Mouse (Mus musculus) ES-Bruce4 (cell line): Measurements from ENCODE around the gene Cacnb3. TPM values are rescaled to one million over a fixed set of nuclear protein-coding genes. Genes with fewer than 3 reads are reported as not detected.
A peak's percentile ranks its signal among the peaks of the same experiment; 100 is the strongest.

Experiments used
- H3K27ac ChIP-seq: 2 replicates; pipeline ENCODE4 v1.5.1; 2012; ENCODE audit warnings: low read length, inconsistent platforms; ENCODE audit not compliant: insufficient read depth
- H3K27me3 ChIP-seq: 2 replicates; pipeline ENCODE4 v1.6.1; 2012; ENCODE audit warnings: mild to moderate bottlenecking, low read length, inconsistent platforms; ENCODE audit not compliant: control insufficient read depth, poor library complexity, insufficient read depth, severe bottlenecking
- H3K36me3 ChIP-seq: 2 replicates; pipeline ENCODE4 v1.6.1; 2012; ENCODE audit warnings: inconsistent platforms, mild to moderate bottlenecking, low read length, moderate library complexity; ENCODE audit not compliant: control insufficient read depth, poor library complexity, insufficient read depth, severe bottlenecking
- H3K4me1 ChIP-seq: one replicate; pipeline ENCODE4 v1.8.1; 2011; ENCODE audit warnings: low read length; ENCODE audit not compliant: control insufficient read depth, insufficient read depth
- H3K4me3 ChIP-seq: 2 replicates; pipeline ENCODE4 v1.5.1; 2011; ENCODE audit warnings: low read depth, mild to moderate bottlenecking, low read length
- H3K9ac ChIP-seq: 2 replicates; pipeline ENCODE4 v1.6.1; 2012; ENCODE audit warnings: low read depth, mild to moderate bottlenecking, inconsistent platforms; ENCODE audit not compliant: poor library complexity, severe bottlenecking
- H3K9me3 ChIP-seq: replicated peaks from 2 replicates; pipeline ENCODE4 v1.6.1; 2012; ENCODE audit warnings: mild to moderate bottlenecking, low read length, inconsistent platforms; ENCODE audit not compliant: control insufficient read depth, poor library complexity, insufficient read depth, severe bottlenecking
- CTCF ChIP-seq: IDR thresholded peaks from one replicate; pipeline ENCODE4 v1.8.1; 2011; ENCODE audit warnings: low read depth, low read length
- EP300 ChIP-seq: IDR thresholded peaks from 2 replicates; pipeline ENCODE4 v1.6.1; 2011; ENCODE audit warnings: low read depth, low read length; ENCODE audit not compliant: insufficient read depth
- POLR2A ChIP-seq: IDR thresholded peaks from one replicate; pipeline ENCODE4 v1.8.1; 2011; ENCODE audit warnings: low read length; ENCODE audit not compliant: insufficient read depth
- polyA plus RNA-seq: library from polyadenylated mRNA; stranded (reverse); fragments of >200 nt; gene quantifications from 2 replicates; pipeline ENCODE4 v1.2.4, GENCODE M21; 2011; ENCODE audit warnings: low read depth; ENCODE audit not compliant: missing spikeins, insufficient read depth, insufficient read length

Gene Cacnb3
- polyA plus RNA-seq, 1 experiment: 16.8 TPM

GRCm38 (mm10) chr15:98647308-98647707, 16.7 kb downstream of the Cacnb3 start:
- Histone ChIP-seq H3K27me3 (no peaks in the 10 kb centered on the region), H3K4me3 (no peak overlapping the region), H3K9me3 (no peaks in the 10 kb centered on the region), H3K36me3 (peaks cover 52% of the 10 kb centered on the region), H3K27ac (no peak overlapping the region), H3K4me1 (no peaks in the 10 kb centered on the region), H3K9ac (no peak overlapping the region)
- TF ChIP-seq POLR2A (no peak), CTCF (no peak), EP300 (no peak)

DNA sequence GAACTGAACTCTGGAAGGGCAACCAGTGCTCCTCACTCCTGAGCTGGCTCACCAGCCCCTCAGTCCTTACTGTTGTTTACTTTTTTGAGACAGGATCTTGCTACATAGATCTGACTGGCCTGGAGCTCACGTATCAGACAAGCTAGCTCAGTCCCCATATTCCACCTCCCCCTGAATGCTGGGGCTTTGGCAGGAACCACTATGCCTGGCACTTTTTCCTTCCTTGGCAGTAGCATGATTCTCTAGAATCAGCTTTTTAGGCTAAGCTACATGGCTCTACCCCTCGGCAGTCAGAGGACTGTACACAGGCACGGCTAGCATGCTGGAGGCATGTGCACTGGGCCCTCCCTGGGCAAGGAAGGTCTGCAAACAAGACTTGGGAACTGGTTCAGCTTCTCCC, 17.4 kb downstream of the Cacnb3 start:
- Histone ChIP-seq H3K27me3 (no peaks in the 10 kb centered on the region), H3K36me3 (peaks cover 57% of the 10 kb centered on the region), H3K4me3 (no peak overlapping the region), H3K9ac (no peak overlapping the region), H3K27ac (no peak overlapping the region), H3K9me3 (no peaks in the 10 kb centered on the region), H3K4me1 (no peaks in the 10 kb centered on the region)
- no peak for TF ChIP-seq CTCF
- TF ChIP-seq POLR2A: no peak
- no peak for TF ChIP-seq EP300

- TF ChIP-seq EP300 (no peak), POLR2A (no peak), CTCF (no peak)
- peaks cover 60% of the 10 kb centered on the region for H3K36me3 ChIP-seq
- H3K27me3 ChIP-seq: no peaks in the 10 kb centered on the region
- no peak overlapping the region for H3K9ac ChIP-seq
- no peak overlapping the region for H3K4me3 ChIP-seq
- no peaks in the 10 kb centered on the region for H3K9me3 ChIP-seq
- H3K27ac ChIP-seq: no peak overlapping the region
- no peaks in the 10 kb centered on the region for H3K4me1 ChIP-seq
These were observed 20.8 kb downstream of the Cacnb3 start for GRCm38 (mm10) chr15:98651431-98651830.

DNA sequence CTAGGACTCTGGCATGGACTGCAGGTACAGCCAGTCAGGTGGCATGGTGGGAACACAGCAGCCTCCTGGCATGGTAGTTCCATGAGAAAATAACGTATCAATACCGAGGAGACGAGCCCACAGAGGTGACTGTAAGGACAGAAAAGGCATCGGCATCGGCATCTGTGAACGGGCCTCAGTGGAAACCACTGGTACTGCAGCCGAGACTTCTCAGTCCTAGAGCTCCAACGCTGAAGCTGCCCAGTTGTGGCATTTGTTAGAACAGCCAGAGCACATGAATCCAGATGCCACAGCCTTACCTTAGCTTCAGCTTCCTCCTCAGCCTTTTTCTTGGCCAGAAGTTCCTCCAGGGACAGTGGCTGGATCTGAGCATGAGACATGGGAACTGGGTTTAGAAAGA, 21.5 kb downstream of the Cacnb3 start:
- Histone ChIP-seq H3K4me3 (no peak overlapping the region), H3K36me3 (peaks cover 54% of the 10 kb centered on the region), H3K9ac (no peak overlapping the region)

GRCm38 (mm10) chr15:98656982-98657751, 26.5 kb downstream of the Cacnb3 start:
- no peaks in the 10 kb centered on the region for H3K9me3 ChIP-seq
- H3K27ac ChIP-seq: no peak overlapping the region
- H3K27me3 ChIP-seq: no peaks in the 10 kb centered on the region
- no peak overlapping the region for H3K4me3 ChIP-seq
- no peaks in the 10 kb centered on the region for H3K4me1 ChIP-seq
- TF ChIP-seq EP300 (no peak), POLR2A (no peak), CTCF (peak; percentile 47)
- H3K9ac ChIP-seq: no peak overlapping the region
- peaks cover 23% of the 10 kb centered on the region for H3K36me3 ChIP-seq

More for the DNA sequence above, 21.5 kb downstream of the Cacnb3 start:
- H3K27ac ChIP-seq: no peak overlapping the region
- H3K9me3 ChIP-seq: no peaks in the 10 kb centered on the region
- H3K4me1 ChIP-seq: no peaks in the 10 kb centered on the region
- no peaks in the 10 kb centered on the region for H3K27me3 ChIP-seq
- TF ChIP-seq EP300: no peak
- no peak for TF ChIP-seq POLR2A

DNA sequence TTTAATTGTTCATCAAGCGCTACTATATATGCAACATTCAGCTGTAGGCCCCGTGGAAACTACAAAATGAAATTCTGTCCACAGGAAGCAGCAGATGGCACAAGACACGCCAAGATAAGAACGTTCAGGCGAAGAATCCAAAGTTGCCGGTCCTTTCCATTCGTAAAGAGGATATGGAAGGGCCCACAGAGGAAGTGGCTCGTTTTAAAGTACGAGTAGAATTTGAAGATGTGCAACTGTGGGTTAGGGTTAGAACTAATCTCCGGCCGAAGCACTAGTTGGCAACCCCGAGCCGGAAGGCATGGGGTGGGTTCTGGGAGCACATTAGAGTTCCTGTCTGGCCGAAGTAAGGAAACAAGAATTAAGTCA, 31.5 kb downstream of the Cacnb3 start:
- H3K4me3 ChIP-seq: peak overlapping the region; percentile 96
- no peak overlapping the region for H3K27ac ChIP-seq
- H3K27me3 ChIP-seq: no peaks in the 10 kb centered on the region
- peaks cover 4% of the 10 kb centered on the region; the same call in 1 of the 2 replicates for H3K36me3 ChIP-seq
- H3K4me1 ChIP-seq: no peaks in the 10 kb centered on the region
- TF ChIP-seq POLR2A: no peak
- no peak for TF ChIP-seq EP300
- no peak for TF ChIP-seq CTCF
- peak overlapping the region; percentile 93 for H3K9ac ChIP-seq
- H3K9me3 ChIP-seq: no peaks in the 10 kb centered on the region
